In the genomic region with DNA sequence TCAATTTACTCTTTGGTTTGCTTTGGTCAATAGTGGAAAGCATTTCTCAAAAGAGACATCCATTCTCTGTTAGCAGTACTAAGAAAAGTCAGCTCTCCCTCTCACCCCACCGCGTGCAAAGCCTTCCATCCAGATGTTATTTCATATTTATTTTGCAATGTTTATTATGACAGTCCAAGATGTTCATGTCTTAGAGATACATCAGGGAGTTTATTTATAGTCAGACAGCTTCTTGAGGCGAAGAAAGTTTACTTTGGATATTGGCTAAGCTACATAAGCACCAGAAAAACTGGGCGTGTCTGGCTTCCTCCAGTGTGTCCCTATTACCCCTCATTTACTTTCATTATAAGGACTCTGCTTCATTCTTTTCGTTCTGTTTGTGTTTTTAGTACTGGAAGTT, we compare ENCODE assay signal across 22 mouse cellular contexts.
"Had no signal": no experiment of that assay in that cellular context is flagged by ENCODE, and none has a peak within 500 bp of the region (broad histone marks: within the 10 kb centered on the region; RNA-seq: fewer than 3 reads in every experiment).

No protein-coding gene starts in this region.

- H3K4me2 ChIP-seq: kidney, embryonic 15.5 days; limb, embryonic 12.5 days; limb, embryonic 15.5 days; liver, embryonic 11.5 days; midbrain, embryonic 15.5 days; neural tube, embryonic 12.5 days; neural tube, embryonic 15.5 days had no signal

- H3K4me1 ChIP-seq: kidney, embryonic 15.5 days; limb, embryonic 12.5 days; limb, embryonic 15.5 days; megakaryocyte, embryonic 14.5 days; midbrain, embryonic 10.5 days; midbrain, embryonic 15.5 days; neural tube, embryonic 12.5 days; neural tube, embryonic 15.5 days had no signal

- H3K27me3 ChIP-seq: kidney, embryonic 15.5 days; limb, embryonic 12.5 days; limb, embryonic 15.5 days; megakaryocyte, embryonic 14.5 days; midbrain, embryonic 15.5 days; neural tube, embryonic 12.5 days; neural tube, embryonic 15.5 days had no signal

- H3K27ac ChIP-seq: kidney, embryonic 15.5 days; limb, embryonic 12.5 days; limb, embryonic 15.5 days; liver, embryonic 14.5 days; midbrain, embryonic 10.5 days; midbrain, embryonic 15.5 days; neural tube, embryonic 12.5 days; neural tube, embryonic 15.5 days had no signal

- ATAC-seq: liver, postnatal 0 days; midbrain, embryonic 15.5 days had no signal

- H3K9me3 ChIP-seq: kidney, embryonic 15.5 days; limb, embryonic 12.5 days; limb, embryonic 15.5 days; megakaryocyte, embryonic 14.5 days; midbrain, embryonic 10.5 days; midbrain, embryonic 15.5 days; neural tube, embryonic 12.5 days; neural tube, embryonic 15.5 days had no signal

- H3K9ac ChIP-seq: kidney, embryonic 15.5 days; limb, embryonic 12.5 days; limb, embryonic 15.5 days; liver, embryonic 14.5 days; liver, postnatal 0 days; midbrain, embryonic 15.5 days; neural tube, embryonic 12.5 days; neural tube, embryonic 15.5 days had no signal

- DNase-seq: kidney, adult 11 months; kidney, adult 8-10 months; kidney, postnatal 10 days; kidney, postnatal 36 days; left cerebral cortex, postnatal 4 days; liver, postnatal 0 days; right cerebral cortex, adult 18-20 months; right cerebral cortex, postnatal 14 days; right cerebral cortex, postnatal 4 days; thymus, adult 2 months; thymus, postnatal 14 days; thymus, postnatal 4 days had no signal

- H3K36me3 ChIP-seq: kidney, embryonic 15.5 days; limb, embryonic 12.5 days; limb, embryonic 15.5 days; midbrain, embryonic 10.5 days; midbrain, embryonic 15.5 days; neural tube, embryonic 12.5 days; neural tube, embryonic 15.5 days had no signal

- H3K4me3 ChIP-seq: kidney, embryonic 15.5 days; limb, embryonic 12.5 days; limb, embryonic 15.5 days; megakaryocyte, embryonic 14.5 days; midbrain, embryonic 10.5 days; midbrain, embryonic 15.5 days; neural tube, embryonic 12.5 days; neural tube, embryonic 15.5 days had no signal
